Mouse (Mus musculus) erythroblast, embryonic 14.5 days (primary cell): ENCODE results near the gene Clic4.

Experiments used
- GATA1 ChIP-seq: IDR thresholded peaks from 2 replicates; pipeline ENCODE4 v1.6.1; 2012; ENCODE audit warnings: low read length, inconsistent platforms, mixed read lengths
- TAL1 ChIP-seq: IDR thresholded peaks from 3 replicates; pipeline ENCODE4 v1.6.1; 2012; ENCODE audit warnings: low read length, inconsistent platforms, mixed read lengths

GRCm38 (mm10) chr4:135204666-135205065 lies 67.9 kb downstream of the Clic4 start:
- TF ChIP-seq TAL1 = no peak
- TF ChIP-seq GATA1 = no peak
